Mouse (Mus musculus): ENCODE results near the gene Slx4ip. TPM values are rescaled to one million over a fixed set of nuclear protein-coding genes. Genes with fewer than 3 reads are reported as not detected.

Slx4ip gene
- total RNA-seq, 2 experiments from 2014 or later, result 7.1 to 7.5 TPM

DNA sequence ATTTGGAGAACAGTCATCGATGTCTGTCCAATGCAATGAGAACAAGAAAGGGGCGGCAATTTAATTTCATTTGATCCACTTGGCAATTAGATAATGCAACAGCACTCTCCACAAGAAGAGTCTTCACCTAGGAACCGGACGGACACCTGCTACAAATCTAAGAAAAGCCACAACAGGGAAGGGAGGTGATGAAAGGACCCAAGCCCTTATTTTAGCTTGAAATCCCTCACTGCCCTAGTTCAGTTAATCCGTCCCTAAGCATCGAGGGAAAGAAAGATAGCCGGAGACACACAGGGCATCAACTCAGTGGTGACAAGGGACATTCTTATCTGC lies 202.2 kb downstream of the Slx4ip start:
- ATAC-seq (replicated peaks; ENCODE audit: low FRiP score, poor library complexity, severe bottlenecking), result no peak

GRCm38 (mm10) chr2:137094301-137094700 lies 203.3 kb downstream of the Slx4ip start:
- ATAC-seq (replicated peaks; ENCODE audit: low FRiP score, poor library complexity, severe bottlenecking), result no peak

- ATAC-seq (replicated peaks; ENCODE audit: low FRiP score, poor library complexity, severe bottlenecking), result no peak
These were observed 206.0 kb downstream of the Slx4ip start for GRCm38 (mm10) chr2:137096981-137097460.

GRCm38 (mm10) chr2:137098269-137099035 lies 207.4 kb downstream of the Slx4ip start:
- ATAC-seq (replicated peaks; ENCODE audit: low FRiP score, poor library complexity, severe bottlenecking), result no peak

GRCm38 (mm10) chr2:137099211-137099734 lies 208.3 kb downstream of the Slx4ip start:
- ATAC-seq (replicated peaks; ENCODE audit: low FRiP score, poor library complexity, severe bottlenecking), result no peak

DNA sequence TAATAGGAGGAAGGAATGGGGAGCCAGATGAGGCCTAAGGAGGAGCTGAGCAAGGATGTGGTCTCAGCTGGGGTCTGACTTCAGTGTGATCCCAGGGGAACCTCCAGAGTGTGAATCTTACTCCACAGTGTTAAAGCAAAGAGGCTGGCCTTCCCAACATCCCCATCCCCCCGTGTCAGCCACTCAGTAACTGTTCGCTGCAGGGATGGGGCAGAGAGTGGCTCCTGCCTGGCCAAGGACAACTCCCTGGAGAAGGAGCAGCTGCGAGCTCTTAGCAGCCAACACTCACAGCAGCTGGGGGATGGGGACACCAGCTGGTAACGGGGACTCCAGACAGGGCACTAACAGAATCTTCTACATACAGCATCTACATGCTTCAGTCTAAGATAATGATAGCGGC lies 210.1 kb downstream of the Slx4ip start:
- no peak for ATAC-seq (replicated peaks; ENCODE audit: low FRiP score, poor library complexity, severe bottlenecking)

DNA sequence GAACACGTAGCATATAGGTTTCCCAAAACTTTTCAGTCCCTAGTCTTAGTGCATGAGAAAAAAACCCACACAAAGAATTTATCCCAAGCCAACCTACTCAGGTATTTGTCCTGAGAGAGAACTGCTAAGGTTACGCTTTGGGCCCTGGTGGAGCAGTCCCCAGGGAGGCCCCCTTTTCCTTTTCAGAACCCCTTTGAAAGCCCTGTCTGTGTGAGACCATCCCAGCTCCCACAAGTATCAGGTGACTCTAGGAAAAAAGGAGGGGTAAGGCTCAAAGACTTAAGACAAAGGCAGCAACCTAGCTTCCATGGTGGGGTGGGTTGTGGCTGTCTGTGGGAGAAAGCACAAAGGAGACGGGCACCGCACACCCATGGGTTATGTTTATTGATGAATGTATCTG lies 216.2 kb downstream of the Slx4ip start:
- no peak for ATAC-seq (replicated peaks; ENCODE audit: low FRiP score, poor library complexity, severe bottlenecking)

GRCm38 (mm10) chr2:137107946-137108345 lies 216.9 kb downstream of the Slx4ip start:
- no peak for ATAC-seq (replicated peaks; ENCODE audit: low FRiP score, poor library complexity, severe bottlenecking)

- ATAC-seq (replicated peaks; ENCODE audit: low FRiP score, poor library complexity, severe bottlenecking), result no peak
These were observed 218.5 kb downstream of the Slx4ip start for GRCm38 (mm10) chr2:137109321-137110213.

GRCm38 (mm10) chr2:137110214-137110898 lies 219.3 kb downstream of the Slx4ip start:
- no peak for ATAC-seq (replicated peaks; ENCODE audit: low FRiP score, poor library complexity, severe bottlenecking)

DNA sequence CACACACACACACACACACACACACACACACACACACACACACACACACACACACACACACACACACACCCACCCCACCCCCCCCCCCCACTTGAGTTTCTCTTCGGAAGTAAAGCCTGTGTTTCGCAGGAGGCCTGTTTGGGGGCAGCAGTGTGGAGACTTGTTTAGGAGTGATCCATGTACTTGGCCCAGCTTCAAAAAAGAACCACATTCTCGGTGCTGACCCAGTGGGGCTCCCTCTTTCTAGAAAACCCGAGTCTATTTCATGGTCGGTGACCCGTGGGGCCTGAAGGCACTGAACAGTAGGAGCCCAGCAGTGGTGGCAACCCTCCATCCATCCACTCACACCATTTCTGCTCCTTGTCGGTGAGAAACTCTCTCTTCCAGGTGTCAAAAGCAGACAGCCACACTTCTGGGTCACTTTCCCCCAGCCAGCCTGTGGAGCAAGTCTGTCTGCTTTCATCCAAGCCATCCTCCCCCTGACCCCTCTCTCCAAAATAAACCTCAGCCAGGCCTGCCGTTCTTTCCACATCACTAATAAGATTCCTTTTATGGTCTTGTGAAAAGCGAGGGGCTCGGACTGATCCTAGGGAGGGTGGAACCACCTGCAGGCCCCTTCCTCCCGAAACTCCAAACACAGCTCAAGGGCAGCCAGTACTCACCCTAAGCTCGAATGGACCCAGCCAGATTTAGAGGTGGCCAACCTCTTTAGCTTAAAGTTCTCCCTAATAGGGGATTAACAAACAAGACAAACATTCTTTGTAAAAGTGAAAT lies 222.5 kb downstream of the Slx4ip start:
- ATAC-seq (replicated peaks; ENCODE audit: low FRiP score, poor library complexity, severe bottlenecking), result no peak

DNA sequence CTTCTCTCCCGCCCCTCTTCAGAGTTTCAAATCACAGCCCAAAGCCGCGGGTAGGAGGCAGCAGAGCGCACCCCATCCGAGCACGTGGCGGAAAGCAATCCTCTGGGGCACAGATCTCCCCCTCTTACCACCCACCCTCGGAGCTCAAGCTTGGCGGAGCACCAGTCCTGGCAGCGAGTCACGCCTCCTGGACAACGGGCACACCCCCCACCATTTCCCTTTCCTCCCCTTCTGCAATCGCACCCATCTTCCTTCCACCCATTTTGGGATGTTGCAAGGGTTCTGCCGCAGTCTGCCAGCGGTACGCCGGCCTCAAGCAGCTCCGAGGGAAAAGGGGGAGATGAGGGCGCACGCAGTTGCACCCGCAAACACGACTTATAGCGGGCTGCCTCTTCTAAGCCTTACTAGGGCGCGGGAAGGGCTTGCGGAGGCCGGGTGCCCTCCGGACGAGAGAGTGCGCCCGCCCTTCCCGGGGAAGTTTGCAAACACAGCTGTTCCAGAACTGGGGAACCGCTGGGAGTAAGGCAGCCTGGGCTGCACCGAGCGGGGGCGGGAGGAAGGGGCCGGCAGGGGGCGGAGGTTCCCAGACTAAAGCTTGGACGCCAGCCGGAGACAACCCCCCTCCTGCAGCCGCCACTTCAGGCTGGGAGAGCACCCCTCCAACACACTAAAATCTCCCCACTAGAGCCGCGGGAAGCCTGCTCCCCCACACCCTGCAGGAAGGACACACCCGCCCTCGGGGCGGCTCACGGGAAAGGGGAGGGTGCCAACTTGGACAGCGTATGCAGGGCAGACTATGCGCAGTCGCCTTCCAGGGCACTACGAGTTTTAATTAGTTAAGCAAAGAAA lies 223.5 kb downstream of the Slx4ip start:
- ATAC-seq (replicated peaks; ENCODE audit: low FRiP score, poor library complexity, severe bottlenecking), result no peak

GRCm38 (mm10) chr2:137115241-137116024 lies 224.4 kb downstream of the Slx4ip start:
- ATAC-seq (replicated peaks; ENCODE audit: low FRiP score, poor library complexity, severe bottlenecking), result no peak

DNA sequence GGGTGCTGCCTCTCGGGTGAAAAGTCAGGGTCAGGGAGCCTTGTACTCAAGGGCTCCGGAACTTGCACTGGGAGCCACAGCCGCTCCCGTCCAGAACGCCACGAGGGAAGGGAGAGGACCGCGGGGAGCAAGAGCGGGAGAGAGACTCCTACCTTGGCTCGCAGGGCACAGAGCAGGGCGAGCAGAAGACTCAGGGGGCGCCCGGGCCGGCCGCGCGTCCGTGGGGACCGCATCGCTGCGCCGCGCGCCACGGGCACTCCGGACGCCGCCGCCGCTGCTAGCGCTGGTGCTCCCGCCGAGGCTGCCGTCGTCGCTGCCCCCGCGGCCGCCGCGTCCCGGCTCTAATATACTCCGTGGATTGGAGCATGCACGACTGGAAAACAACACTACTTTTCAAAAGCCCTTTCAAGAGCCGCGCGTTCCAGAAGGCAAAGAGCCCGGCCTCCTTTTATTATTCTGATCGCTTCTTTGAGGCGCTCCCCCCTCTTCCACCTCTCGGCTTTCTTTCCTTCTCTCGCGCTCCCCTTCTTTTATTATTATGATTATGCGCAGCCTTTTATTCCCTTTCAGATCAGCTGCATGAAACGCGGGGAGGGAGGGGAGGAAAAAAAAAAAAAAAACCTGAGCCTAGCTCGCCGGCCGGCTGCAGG lies 225.1 kb downstream of the Slx4ip start, which contains the start of gene Jag1:
Gene Jag1 (minus strand): TSS at position 620 of the 650 bp plus-strand sequence.
- no peak for ATAC-seq (replicated peaks; ENCODE audit: low FRiP score, poor library complexity, severe bottlenecking)

GRCm38 (mm10) chr2:137116675-137117320 lies 225.8 kb downstream of the Slx4ip start:
- ATAC-seq (replicated peaks; ENCODE audit: low FRiP score, poor library complexity, severe bottlenecking), result no peak

DNA sequence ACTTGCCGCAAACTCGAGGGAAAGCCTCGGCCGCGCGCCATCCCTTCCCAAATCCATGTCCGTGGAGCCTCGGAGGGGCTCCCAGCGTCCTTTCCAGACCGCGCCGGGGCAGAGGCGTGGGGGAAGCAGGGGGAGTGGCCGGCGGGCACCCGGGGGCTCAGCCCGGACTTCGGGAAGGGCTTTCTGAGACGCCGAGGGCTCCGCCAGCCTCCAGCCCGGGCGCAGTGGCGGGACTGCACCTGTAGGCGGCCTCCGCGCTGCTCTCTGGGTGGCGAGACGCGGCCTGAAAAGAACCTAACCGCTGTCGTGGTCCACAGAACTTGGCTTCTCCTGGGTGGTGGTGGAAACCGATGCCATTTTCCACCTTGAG lies 226.3 kb downstream of the Slx4ip start:
- ATAC-seq (replicated peaks; ENCODE audit: low FRiP score, poor library complexity, severe bottlenecking), result no peak
